13 mouse cellular contexts compared by ENCODE assay signal in the genomic region with DNA sequence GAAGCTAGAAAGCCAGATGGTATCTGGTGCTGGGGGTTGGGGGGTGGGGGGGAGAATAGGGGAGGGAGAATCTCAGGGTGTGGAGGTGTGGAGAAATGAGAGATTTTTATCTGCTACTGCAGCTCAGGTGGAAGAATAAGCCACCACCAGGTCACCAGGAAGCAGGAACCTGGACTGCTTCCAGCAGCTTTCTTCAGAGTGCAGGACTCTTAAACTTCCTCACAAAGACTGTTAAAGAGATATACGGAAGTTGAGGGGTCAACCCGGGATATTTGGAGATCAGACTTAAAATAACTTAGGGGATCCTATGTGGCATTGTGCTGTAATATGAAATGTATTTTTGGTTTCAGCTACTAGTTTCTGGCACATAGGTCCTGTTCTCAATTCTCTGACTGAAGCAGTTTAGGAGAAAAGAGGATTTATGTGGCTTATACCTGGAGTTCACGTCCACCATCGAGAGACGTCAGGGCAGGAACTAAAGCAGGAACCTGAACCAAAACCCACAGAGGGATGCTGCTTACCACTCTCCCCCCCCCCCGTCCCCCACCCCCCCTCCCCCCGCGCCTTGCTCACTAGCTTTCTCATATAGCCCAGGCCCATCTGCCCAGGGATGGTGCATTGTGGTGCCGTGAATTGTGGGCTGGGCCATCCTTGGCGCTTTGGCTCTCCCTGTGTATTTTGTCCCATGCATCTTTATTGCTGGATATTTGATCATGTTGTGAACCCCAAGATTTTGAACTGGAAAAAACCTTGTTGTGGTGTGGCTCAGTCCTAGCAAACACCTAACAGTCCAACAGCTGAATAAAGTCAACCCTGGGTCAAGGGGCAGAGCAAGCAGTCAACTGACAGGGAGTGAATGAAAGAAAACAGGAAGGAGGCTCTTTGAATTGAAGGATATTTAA.
A peak's percentile ranks its signal among the peaks of the same experiment; 100 is the strongest.
DNase-seq lines count a peak whose midpoint lies in the region; ATAC-seq and TF ChIP-seq lines count a peak whose summit lies in the region.
"Had no signal": no experiment of that assay in that cellular context is flagged by ENCODE, and none has a peak within 500 bp of the region (broad histone marks: within the 10 kb centered on the region; RNA-seq: fewer than 3 reads in every experiment).

No protein-coding gene starts in this region.

- H3K36me3 ChIP-seq in liver, embryonic 15.5 days (replicated peaks), result no peaks in the 10 kb centered on the region
- H3K36me3 ChIP-seq in liver, embryonic 12.5 days, result no peaks in the 10 kb centered on the region
- no peaks in the 10 kb centered on the region for H3K36me3 ChIP-seq in kidney, adult 2 months (ENCODE audit: control insufficient read depth, insufficient read depth, low read length)
- H3K36me3 ChIP-seq: forebrain, embryonic 10.5 days; intestine, embryonic 15.5 days; liver, embryonic 13.5 days; midbrain, embryonic 15.5 days had no signal

- peaks cover 31% of the 10 kb centered on the region for H3K4me1 ChIP-seq in liver, embryonic 15.5 days (replicated peaks)
- peaks cover 39% of the 10 kb centered on the region for H3K4me1 ChIP-seq in liver, embryonic 12.5 days
- peaks cover 21% of the 10 kb centered on the region for H3K4me1 ChIP-seq in kidney, adult 2 months (ENCODE audit: control insufficient read depth, insufficient read depth, low read length)
- H3K4me1 ChIP-seq: intestine, embryonic 15.5 days; midbrain, embryonic 15.5 days had no signal

- no peak for ATAC-seq in liver, embryonic 15.5 days (ENCODE audit: insufficient read depth)
- ATAC-seq in liver, embryonic 12.5 days, result no peak
- ATAC-seq: activated CD4-positive, CD25-positive, alpha-beta regulatory T cell, adult 4 months; intestine, embryonic 15.5 days; midbrain, embryonic 15.5 days had no signal

- DNase-seq in MEL-GATA-1-ER (ENCODE audit: extremely low read depth, low read depth), result peak; percentile 58
- DNase-seq in kidney, adult 2 months, result peak; percentile 83
- DNase-seq in lung, postnatal 25 days (ENCODE audit: low spot score), result peak; percentile 43
- DNase-seq in B cell, adult 2 months, result no peak
- DNase-seq in right cerebral cortex, postnatal 10 days (ENCODE audit: low spot score in 2 of 2), result no peak
- DNase-seq: gastrocnemius, postnatal 10 days; liver, embryonic 13.5 days had no signal

- no peak overlapping the region for H3K27ac ChIP-seq in liver, embryonic 15.5 days (replicated peaks)
- no peak overlapping the region for H3K27ac ChIP-seq in liver, embryonic 12.5 days
- peak overlapping the region; percentile 85 for H3K27ac ChIP-seq in kidney, adult 2 months (ENCODE audit: insufficient read depth, low read depth, low read length)
- H3K27ac ChIP-seq: forebrain, embryonic 10.5 days; intestine, embryonic 15.5 days; liver, embryonic 13.5 days; midbrain, embryonic 15.5 days had no signal

- H3K9ac ChIP-seq in liver, embryonic 15.5 days, result 0 out of 2 replicates have a peak overlapping the region, but pooled peaks have one; percentile 11
- no peak overlapping the region for H3K9ac ChIP-seq in liver, embryonic 12.5 days
- H3K9ac ChIP-seq: intestine, embryonic 15.5 days; liver, embryonic 13.5 days; midbrain, embryonic 15.5 days had no signal

- H3K4me2 ChIP-seq in liver, embryonic 15.5 days, result no peak overlapping the region
- no peak overlapping the region for H3K4me2 ChIP-seq in liver, embryonic 12.5 days
- H3K4me2 ChIP-seq: intestine, embryonic 15.5 days; liver, embryonic 13.5 days; midbrain, embryonic 15.5 days had no signal

- H3K4me3 ChIP-seq in liver, embryonic 15.5 days (replicated peaks), result no peak overlapping the region
- H3K4me3 ChIP-seq in liver, embryonic 12.5 days, result no peak overlapping the region
- no peak overlapping the region for H3K4me3 ChIP-seq in kidney, adult 2 months (ENCODE audit: insufficient read depth, low read depth, low read length)
- H3K4me3 ChIP-seq: forebrain, embryonic 10.5 days; intestine, embryonic 15.5 days; liver, embryonic 13.5 days; midbrain, embryonic 15.5 days had no signal

- no peaks in the 10 kb centered on the region for H3K9me3 ChIP-seq in liver, embryonic 15.5 days (replicated peaks)
- no peaks in the 10 kb centered on the region for H3K9me3 ChIP-seq in liver, embryonic 12.5 days (replicated peaks)
- H3K9me3 ChIP-seq: forebrain, embryonic 10.5 days; intestine, embryonic 15.5 days; liver, embryonic 13.5 days; midbrain, embryonic 15.5 days had no signal

- WGBS in liver, embryonic 15.5 days (ENCODE audit: insufficient replicate concordance), result 36% methylated on average over 10 of the region's 10 CpGs
- 42% methylated on average over 8 of the region's 10 CpGs for WGBS in liver, embryonic 12.5 days (ENCODE audit: insufficient replicate concordance)
- 51% methylated on average over 8 of the region's 10 CpGs for WGBS in kidney, adult 2 months

- H3K27me3 ChIP-seq in liver, embryonic 15.5 days, result no peaks in the 10 kb centered on the region
- no peaks in the 10 kb centered on the region; the same call in 1 of the 2 replicates for H3K27me3 ChIP-seq in liver, embryonic 12.5 days (replicated peaks)
- no peaks in the 10 kb centered on the region for H3K27me3 ChIP-seq in kidney, adult 2 months (replicated peaks; ENCODE audit: control insufficient read depth, insufficient read depth, low read length)
- H3K27me3 ChIP-seq: intestine, embryonic 15.5 days; midbrain, embryonic 15.5 days had no signal

- TF ChIP-seq POLR2A in kidney, adult 2 months (IDR thresholded peaks at IDR 0.05; ENCODE audit: low read depth, low read length), result no peak

- no peak for TF ChIP-seq CTCF in kidney, adult 2 months (conservative IDR thresholded peaks at IDR 0.05; ENCODE audit: insufficient read depth, insufficient read length, low read depth, low read length)

Comparison
In these comparisons a context has a peak if more than half of its experiments do, and no peak if none do; other contexts are left out.
1. DNase-seq: peak in MEL-GATA-1-ER (single experiment), kidney, adult 2 months (single experiment) and lung, postnatal 25 days (single experiment); none in B cell, adult 2 months (0 of 2) and right cerebral cortex, postnatal 10 days (0 of 2).